ENCODE assay signal across 28 mouse cellular contexts in the genomic region with DNA sequence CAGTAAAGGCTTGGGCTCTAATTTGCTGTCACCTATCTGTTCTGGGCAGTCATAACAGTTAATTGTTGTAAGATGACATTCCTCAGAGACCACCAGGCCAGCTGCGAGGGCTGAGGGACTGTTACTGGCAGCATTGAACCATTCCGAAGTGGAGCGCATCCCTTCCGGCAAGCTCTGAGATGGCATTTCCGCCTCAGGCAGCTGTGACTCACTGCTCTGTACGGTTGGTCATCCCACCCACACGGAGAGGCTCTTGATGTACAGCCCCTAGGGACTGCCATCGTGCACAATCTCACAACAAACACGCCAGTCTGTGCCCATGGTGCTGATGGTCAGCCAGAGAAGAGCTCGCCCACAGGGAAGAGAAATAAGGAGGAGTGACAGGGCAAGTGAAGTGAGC.
DNase-seq lines count a peak whose midpoint lies in the region; ATAC-seq lines count a peak whose summit lies in the region.
"Had no signal": no experiment of that assay in that cellular context is flagged by ENCODE, and none has a peak within 500 bp of the region (broad histone marks: within the 10 kb centered on the region; RNA-seq: fewer than 3 reads in every experiment).

No protein-coding gene starts in this region.

- no peaks in the 10 kb centered on the region for H3K27me3 ChIP-seq in midbrain, embryonic 16.5 days (ENCODE audit: control insufficient read depth, insufficient read depth, low read depth, low read length)
- H3K27me3 ChIP-seq: forebrain, embryonic 13.5 days; hindbrain, embryonic 15.5 days; limb, embryonic 15.5 days; liver, embryonic 13.5 days had no signal

- WGBS in midbrain, embryonic 16.5 days: 84% methylated on average over 10 of the region's 10 CpGs

- no peak overlapping the region for H3K4me2 ChIP-seq in midbrain, embryonic 16.5 days (ENCODE audit: low read length)
- H3K4me2 ChIP-seq: forebrain, embryonic 13.5 days; heart, embryonic 11.5 days; hindbrain, embryonic 15.5 days; limb, embryonic 15.5 days; liver, embryonic 13.5 days; midbrain, embryonic 11.5 days had no signal

- no peak overlapping the region for H3K9ac ChIP-seq in midbrain, embryonic 16.5 days (ENCODE audit: low read depth, low read length)
- H3K9ac ChIP-seq: forebrain, embryonic 13.5 days; hindbrain, embryonic 15.5 days; limb, embryonic 15.5 days; liver, embryonic 13.5 days had no signal

- DNase-seq in left cerebral cortex, adult 18-20 months (ENCODE audit: low spot score in 2 of 2): peak; percentile 8 to 25
- no peak for DNase-seq in left cerebral cortex, adult 9 months (ENCODE audit: low spot score in 2 of 2)
- DNase-seq in right cerebral cortex, adult 2 months (ENCODE audit: low spot score in 2 of 2): peak; percentile 23 to 24
- DNase-seq in right cerebral cortex, postnatal 14 days: no peak
- peak; percentile 43 for DNase-seq in brain, adult 2 months (ENCODE audit: low read depth, low spot score)
- DNase-seq in telencephalon, adult 2 months (ENCODE audit: low read depth, low spot score): peak; percentile 6
- no peak for DNase-seq in layer of hippocampus, postnatal 25 days (ENCODE audit: extremely low spot score in 1 of 2, low spot score in 1 of 2)
- DNase-seq: adrenal gland, postnatal 25 days; cerebellum, adult 18-20 months; cerebellum, postnatal 25 days; gastrocnemius, postnatal 36 days; heart, adult 18-20 months; heart, postnatal 36 days; kidney, adult 18-20 months; kidney, postnatal 36 days; liver, embryonic 13.5 days; lung, adult 18-20 months; thymus, postnatal 4 days had no signal

- no peaks in the 10 kb centered on the region for H3K36me3 ChIP-seq in midbrain, embryonic 16.5 days (ENCODE audit: control insufficient read depth, insufficient read depth, low read length)
- H3K36me3 ChIP-seq: G1E; hindbrain, embryonic 15.5 days; limb, embryonic 10.5 days; limb, embryonic 15.5 days; liver, embryonic 13.5 days had no signal

- peaks cover 4% of the 10 kb centered on the region; the same call in 1 of the 2 replicates for H3K4me1 ChIP-seq in midbrain, embryonic 16.5 days (ENCODE audit: control insufficient read depth, insufficient read depth, low read length)
- H3K4me1 ChIP-seq: limb, embryonic 15.5 days; liver, embryonic 13.5 days had no signal

- no peak overlapping the region for H3K27ac ChIP-seq in midbrain, embryonic 16.5 days (ENCODE audit: low read length)
- H3K27ac ChIP-seq: forebrain, embryonic 13.5 days; hindbrain, embryonic 15.5 days; layer of hippocampus, adult 2 months; limb, embryonic 10.5 days; limb, embryonic 15.5 days; liver, embryonic 13.5 days had no signal

- no peak for ATAC-seq in midbrain, embryonic 16.5 days
- ATAC-seq: lung, postnatal 0 days had no signal

- no peaks in the 10 kb centered on the region for H3K9me3 ChIP-seq in midbrain, embryonic 16.5 days (replicated peaks; ENCODE audit: control insufficient read depth, low read length, poor library complexity, severe bottlenecking)
- H3K9me3 ChIP-seq: forebrain, embryonic 13.5 days; hindbrain, embryonic 15.5 days; limb, embryonic 10.5 days; limb, embryonic 15.5 days; liver, embryonic 13.5 days had no signal

- H3K4me3 ChIP-seq in midbrain, embryonic 16.5 days (ENCODE audit: low read depth, low read length): no peak overlapping the region
- H3K4me3 ChIP-seq: forebrain, embryonic 13.5 days; hindbrain, embryonic 15.5 days; layer of hippocampus, adult 2 months; limb, embryonic 10.5 days; limb, embryonic 15.5 days; liver, embryonic 13.5 days had no signal

Comparison
In these comparisons a context has a peak if more than half of its experiments do, and no peak if none do; other contexts are left out.
1. DNase-seq: peak in left cerebral cortex, adult 18-20 months (2 of 2), right cerebral cortex, adult 2 months (2 of 2), brain, adult 2 months (single experiment) and telencephalon, adult 2 months (single experiment); none in left cerebral cortex, adult 9 months (0 of 2), right cerebral cortex, postnatal 14 days (single experiment) and layer of hippocampus, postnatal 25 days (0 of 2).